Mouse (Mus musculus): ENCODE results near the gene Gm9780.
"Not testable (repeated sequence)": the region's sequence is repeated elsewhere in the genome, so short reads cannot be mapped to it uniquely, and the experiment has no call there.

DNA sequence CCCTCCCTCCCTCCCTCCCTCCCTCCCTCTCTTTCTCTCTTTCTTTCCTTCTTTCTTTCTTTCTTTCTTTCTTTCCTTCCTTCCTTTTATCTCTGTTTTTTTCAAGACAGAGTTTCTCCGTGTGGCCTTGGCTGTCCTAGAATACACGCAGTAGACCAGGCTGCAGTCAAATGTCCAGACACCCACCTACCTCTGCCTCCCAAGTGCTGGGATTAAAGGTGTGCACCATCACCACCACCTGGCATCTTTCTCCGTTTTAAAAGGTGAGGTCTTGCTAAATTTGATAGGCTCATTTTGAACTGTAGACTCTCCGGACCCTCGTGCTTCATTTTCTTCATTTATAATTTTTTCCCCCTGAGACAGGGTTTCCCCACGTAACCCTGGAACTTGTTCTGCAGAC lies 38.7 kb upstream of the Gm9780 start, which contains the start of gene Cphx2:
- TF ChIP-seq CTCF, EP300 (IDR thresholded peaks at IDR 0.05): not testable (repeated sequence)
